Mouse (Mus musculus) ES-Bruce4 (cell line): Measurements from ENCODE around the gene Ryr1.

Experiments
- CTCF ChIP-seq: IDR thresholded peaks from one replicate; pipeline ENCODE4 v1.8.1; 2011; ENCODE audit warnings: low read depth, low read length
- EP300 ChIP-seq: IDR thresholded peaks from 2 replicates; pipeline ENCODE4 v1.6.1; 2011; ENCODE audit warnings: low read depth, low read length; ENCODE audit not compliant: insufficient read depth
- POLR2A ChIP-seq: IDR thresholded peaks from one replicate; pipeline ENCODE4 v1.8.1; 2011; ENCODE audit warnings: low read length; ENCODE audit not compliant: insufficient read depth

DNA sequence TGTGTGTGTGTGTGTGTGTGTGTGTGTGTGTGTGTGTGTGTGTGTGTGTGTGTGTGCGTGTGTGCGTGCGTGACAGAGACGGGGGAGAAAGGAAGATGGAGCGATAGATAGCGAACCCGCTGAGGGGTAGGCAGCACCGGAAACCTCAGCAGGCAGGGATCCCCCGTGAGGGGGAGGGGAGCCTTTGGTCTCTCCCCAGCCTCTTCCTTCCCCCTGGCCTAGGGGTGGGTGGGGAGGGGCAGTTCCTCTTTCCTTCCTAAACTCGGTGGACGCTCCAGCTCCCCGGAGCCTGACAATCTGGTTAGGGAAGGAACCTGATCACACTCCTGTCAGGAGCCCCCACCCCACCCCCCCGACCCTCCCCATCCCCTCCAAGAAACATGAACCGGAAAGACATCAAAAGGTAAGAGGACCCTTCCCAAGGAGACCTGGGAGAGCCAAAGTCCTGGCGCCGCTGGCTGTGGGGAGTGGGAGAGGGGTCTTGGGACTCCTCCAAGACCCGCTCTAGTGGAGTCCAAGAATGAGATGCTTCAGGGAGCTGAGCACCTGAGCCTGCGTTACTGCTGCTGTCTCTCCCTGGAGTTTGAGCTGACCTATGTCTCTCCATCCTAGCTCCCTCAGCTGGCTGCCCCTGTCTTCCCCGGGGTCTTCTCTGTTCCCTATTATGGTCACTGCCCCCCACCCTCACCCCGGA lies 9.9 kb upstream of the Ryr1 start, which contains the start of gene Rasgrp4:
- TF ChIP-seq CTCF, result no peak
- 0 out of 2 replicates have a peak, but pooled peaks have one; percentile 44 for TF ChIP-seq EP300
- TF ChIP-seq POLR2A, result no peak
